Mouse (Mus musculus): ENCODE measurements around the gene Naaladl2.

Naaladl2 gene

DNA sequence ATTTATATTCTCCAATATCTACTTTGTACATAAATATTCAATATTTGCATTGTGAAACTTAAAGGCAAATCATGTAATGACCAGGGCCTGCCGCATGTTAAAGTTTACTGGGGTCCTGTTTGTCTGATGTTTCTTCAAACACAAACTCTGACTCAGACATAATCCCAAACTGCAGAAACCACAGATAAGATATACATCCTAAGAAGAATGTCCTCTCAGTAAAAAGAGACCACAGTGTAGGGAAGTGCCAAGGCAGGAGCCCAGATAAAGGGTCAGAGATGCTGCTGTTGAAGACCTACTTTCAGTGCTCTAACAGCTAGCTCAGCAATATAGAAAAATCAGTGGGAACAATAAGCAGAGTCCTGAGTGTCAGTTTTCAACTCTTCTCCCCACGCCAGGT, 201.9 kb downstream of the Naaladl2 start:
- no peak for DNase-seq (ENCODE audit: low read depth, low spot score)

DNA sequence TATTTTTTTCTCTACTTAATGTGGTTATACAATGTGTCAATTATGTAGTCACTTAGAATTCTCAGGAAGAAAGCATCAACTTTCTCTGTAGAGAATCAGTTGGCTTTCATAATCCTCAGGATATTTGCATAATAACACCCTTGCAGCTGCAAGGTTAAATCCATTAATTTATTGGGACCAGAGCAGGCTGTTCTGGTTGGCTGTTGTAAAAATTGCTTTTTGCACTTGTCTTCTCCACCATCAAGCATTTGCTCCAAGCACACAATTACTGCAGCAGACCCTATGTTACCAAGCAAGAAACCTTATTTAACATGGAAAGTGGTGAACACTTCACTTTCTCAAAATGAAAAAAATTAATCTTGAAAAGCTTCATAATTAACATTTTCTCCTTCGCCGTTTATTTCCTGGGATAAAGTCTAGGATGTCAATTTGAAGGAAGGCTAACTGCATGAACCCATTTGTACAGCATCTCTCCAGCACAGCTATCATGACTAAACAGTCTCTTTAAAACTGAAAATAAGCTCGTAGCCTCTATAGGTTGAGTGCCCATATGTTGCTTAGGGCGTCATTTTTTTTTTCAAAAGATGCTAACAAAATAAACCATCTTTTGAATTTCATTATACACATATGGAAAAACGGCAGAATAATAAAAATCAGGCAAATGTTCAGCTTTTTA, 205.4 kb downstream of the Naaladl2 start:
- DNase-seq (ENCODE audit: low read depth, low spot score) = no peak

DNA sequence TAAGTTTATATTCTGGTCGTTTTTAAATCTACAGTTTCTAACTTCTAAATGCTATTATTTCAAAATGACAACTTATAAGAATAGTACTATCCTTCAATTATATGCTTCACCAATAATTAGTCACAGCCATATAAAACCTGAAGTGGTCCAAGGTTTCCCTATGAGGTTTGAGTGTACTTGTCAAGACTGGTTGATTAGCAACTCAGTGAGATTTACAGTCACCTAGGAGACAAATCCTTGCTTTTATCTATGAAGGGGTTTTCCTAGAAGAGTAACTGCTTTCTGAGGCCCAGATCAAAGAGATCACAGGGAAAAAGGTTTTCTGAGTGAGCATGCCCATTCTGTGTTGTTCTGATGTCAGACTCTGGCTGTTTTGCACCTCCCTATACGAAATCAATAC, 222.2 kb downstream of the Naaladl2 start:
- DNase-seq (ENCODE audit: low read depth, low spot score) = no peak

DNA sequence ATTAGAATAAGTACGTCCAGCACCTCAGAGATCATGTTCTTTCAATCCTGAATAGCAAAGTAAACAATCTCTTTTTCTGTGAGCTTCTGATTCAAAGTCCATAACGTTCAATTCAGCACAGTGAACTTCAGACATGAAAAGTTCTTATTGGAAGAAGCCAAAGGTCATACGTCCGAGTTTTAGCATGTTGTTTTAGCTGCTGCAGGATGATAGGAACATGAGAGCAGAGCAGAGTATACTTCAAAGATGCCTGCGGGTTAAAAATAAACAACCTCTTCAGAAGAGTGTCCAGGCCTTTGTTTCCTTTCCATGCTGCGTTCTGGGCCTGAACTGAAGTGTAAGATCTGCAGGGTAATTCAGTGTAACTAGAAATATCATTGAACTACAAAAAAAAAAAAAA, 222.7 kb downstream of the Naaladl2 start:
- DNase-seq (ENCODE audit: low read depth, low spot score) = no peak

DNA sequence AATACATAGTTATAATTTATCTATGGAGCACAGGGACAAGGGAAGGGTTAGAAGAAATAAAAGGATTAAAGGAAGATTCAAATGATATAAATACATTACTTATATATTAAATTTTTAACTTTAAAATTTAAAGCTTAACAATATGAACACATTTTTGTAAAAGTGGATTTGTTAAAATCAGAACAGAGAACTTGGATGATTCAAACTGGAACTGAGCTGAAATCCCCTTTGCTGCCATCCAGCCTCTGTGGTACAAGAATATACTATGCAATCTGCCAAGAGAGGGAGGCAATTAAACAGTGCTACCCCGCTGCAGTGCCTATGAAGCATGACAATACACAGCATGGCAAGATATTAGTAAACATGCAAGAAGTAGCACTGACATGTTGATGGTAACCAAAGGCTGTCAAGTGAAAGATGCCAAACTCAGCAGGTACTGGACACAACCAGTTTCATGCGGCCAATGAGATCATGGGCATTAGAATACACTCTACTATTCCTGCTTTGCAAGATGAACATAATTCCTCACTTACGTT, 238.6 kb downstream of the Naaladl2 start:
- DNase-seq (ENCODE audit: low read depth, low spot score) = no peak

DNA sequence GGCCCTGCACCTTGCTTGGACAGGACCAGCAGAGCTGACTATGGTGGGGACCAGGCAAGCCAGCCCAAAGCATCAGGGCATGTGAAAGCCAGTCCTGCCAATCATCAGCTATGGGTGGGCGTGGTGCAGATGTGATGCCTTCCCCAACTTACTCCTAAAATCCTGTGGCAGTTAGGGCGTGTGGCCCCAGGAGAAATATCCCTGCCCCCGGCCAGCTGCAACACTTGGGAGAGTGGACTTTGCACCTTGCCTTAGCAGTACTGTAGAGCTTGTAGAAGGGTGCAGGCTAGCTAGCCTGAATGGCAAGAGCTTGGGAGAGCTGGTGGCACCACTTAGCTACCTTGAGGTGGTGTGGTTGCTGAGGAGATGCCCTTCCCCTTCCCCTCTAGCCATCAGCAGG, 255.3 kb downstream of the Naaladl2 start:
- no peak for DNase-seq (ENCODE audit: low read depth, low spot score)

DNA sequence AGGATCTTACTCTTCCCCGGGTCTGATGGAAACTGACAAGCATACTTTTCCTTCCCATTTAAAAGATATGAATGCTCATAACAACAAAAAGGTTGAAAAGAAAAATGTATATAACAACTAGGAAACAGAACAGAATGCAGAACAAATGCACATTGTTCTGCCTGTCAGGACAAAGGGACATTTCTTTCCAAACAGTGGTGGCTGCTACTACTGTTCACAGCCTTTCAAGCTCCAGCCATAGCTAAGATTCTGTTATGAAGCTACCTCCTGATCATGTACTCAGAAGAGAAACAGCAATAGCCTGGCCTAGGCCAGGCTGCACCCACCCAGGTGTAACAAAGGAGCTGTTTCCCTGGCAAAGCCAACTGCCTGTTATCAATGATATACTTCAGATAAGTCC, 271.8 kb downstream of the Naaladl2 start:
- DNase-seq (ENCODE audit: low read depth, low spot score) = no peak

DNA sequence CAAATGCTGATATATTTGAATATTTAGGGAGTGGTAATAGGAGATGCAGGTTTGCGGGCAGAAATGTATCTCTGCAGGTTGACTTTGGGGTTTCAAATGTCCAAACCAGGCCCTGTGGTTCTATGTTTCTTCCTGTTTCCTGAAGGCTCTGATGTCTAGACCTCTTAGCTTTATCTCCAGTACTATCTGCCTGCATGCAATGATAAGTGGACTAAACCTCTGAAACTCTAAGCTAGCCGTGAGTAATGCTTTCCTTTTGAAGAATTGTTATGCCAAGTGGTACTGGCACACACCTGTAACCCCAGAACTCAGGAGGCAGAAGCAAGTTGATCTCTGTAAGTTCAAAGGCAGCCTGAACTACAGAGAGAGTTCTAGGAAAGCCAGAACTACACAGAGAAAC, 291.1 kb downstream of the Naaladl2 start:
- no peak for DNase-seq (ENCODE audit: low read depth, low spot score)

DNA sequence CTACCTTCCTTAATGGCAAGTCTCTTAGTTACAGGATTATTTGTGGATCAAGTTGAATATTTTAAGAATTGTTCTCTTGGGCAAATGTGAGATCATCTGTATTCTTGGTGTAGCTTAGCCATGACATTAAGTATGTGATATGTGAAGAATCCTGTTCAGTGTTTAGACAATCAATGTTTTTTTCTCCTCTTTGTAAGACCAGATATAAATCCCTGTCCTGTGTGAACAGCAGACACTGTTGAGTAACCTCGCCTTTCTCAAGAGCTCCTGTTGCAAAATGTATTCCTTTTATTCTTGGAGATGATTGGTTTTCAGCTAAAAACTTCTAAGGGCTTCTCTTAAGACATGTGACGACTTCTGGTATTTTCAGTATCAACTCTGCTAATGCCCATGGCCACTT, 347.3 kb downstream of the Naaladl2 start:
- DNase-seq (ENCODE audit: low read depth, low spot score) = no peak

DNA sequence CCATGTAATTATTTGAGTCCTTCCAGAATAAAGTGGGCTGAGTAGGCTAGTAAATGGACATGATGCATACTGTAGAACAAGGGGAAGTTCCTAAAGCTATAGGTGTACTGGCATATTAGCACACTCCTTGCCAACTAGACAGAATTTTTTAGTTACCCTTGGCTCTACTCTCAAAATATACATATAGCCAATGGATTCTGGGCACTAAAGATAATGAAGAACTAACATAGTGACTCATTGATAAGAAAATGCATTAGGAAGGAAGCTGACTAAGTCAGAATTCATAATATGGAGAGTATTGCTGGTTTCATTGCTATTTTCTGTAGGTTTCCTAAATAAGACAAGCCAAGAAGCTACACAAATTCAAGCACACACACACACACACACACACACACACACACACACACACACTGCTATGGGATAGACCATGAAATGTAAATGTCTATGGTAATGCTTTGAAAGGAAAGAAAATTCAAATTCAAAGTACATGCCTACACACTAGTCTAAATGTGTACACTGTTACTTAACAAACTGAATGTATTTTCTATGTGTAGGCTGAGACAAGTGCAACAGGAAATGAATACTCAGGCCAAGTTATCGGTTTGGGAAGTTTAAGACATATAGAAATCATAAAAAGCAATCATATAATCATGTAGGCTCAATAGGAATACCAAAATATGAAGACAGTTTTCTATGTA, 356.5 kb downstream of the Naaladl2 start:
- no peak for DNase-seq (ENCODE audit: low read depth, low spot score)

DNA sequence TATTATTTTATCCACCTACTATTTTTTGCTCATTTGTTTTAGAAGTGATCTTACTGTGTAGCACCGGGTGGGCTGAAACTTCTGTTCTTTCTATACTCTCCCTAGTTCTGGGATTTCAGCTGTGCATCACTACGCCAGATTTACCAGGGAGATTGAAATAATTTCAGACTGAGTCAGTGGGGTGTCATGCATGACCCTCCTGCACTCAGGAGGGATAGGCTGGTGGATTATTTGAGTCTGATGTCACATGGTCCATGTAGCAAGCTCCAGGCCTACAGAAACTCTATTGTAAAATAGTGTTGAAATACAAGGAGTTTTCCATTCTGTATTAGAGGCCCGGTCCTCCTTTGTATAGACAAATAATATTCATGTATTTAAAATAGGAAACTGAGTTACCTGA, 360.0 kb downstream of the Naaladl2 start:
- DNase-seq (ENCODE audit: low read depth, low spot score) = no peak

DNA sequence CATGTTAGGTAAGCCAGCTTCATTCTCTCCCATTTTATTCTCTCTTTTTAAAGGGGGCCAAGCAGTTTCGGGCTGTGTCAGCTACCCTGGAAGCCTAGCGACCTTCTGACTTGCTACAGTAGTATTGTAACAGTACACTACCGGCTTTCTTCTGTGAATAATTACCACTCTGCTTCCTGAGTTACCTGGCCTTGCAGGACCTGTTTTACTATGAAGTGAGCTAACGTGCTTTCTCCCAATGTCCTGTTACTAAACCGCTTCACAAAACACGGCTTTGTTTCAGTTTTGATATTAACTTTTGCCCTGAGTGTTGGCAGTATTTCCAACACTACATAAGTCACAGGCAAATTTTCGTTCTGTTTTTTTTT, 360.6 kb downstream of the Naaladl2 start:
- no peak for DNase-seq (ENCODE audit: low read depth, low spot score)

DNA sequence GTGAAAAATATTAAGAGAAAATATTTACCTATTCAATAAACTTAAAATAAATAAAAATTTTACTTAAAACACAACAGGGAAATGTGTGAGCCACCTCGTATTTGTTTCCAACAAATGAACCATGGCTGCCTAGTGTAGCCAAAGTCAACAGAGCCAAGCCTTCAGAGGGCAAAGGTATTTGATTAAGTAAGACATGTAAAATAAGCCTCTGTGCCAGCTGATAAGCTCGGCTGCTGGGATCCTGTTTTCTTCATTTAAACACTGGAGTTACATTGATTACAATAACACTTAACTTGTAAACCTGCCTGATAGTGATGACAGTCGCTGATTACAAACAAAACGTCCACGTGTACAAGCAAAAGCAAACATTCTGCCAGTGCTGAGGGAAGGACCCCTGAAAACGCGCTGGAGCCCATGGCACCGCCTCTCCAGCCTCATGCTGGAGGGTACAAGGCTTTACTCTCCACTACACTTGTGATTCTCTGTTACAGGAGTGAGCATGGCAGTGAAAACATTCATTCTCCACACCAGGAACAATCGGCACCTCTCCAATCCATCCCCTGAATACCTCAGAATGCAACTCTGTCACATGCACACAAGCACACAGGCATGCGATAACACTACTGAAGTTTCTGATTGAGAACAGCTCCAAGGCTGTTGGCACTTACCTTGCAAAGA, 361.1 kb downstream of the Naaladl2 start:
- DNase-seq (ENCODE audit: low read depth, low spot score) = peak; percentile 1

DNA sequence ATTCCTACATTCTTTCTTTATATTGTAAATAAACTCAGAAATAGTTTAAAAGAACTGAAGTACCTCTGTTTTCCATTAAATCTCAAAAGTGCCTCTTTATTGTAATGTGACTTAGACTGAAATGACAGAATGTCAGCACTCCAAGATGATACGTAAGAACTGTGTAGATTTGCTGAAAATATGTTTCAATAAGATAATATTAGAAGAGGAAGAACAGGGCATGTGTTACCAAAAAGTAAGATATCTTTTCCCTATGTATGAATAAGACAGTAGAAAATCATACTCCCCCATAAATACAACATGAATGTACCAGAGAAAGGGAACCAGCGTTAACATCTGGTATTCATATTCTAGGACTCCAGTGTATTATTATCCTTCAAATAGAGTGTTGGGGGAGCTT, 362.4 kb downstream of the Naaladl2 start:
- no peak for DNase-seq (ENCODE audit: low read depth, low spot score)

DNA sequence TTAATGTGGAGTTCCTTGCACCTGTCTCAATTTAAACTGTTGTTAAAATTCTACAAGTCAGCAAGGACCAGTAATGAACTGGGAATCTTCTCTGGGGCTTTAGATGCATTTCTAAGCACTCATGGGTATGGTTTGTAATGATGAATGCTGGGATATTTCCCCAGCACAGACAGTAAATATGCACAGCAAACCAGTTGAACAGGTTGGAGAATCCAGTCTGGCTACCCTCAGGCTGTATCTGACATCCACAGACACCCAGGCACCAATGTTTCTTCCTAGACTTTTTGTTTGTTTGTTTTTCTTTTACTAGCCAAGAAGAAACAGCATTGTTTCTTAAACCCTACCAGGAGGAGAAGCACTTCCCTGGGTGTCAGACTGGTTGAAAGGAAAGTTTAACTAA, 365.6 kb downstream of the Naaladl2 start:
- DNase-seq (ENCODE audit: low read depth, low spot score) = no peak

DNA sequence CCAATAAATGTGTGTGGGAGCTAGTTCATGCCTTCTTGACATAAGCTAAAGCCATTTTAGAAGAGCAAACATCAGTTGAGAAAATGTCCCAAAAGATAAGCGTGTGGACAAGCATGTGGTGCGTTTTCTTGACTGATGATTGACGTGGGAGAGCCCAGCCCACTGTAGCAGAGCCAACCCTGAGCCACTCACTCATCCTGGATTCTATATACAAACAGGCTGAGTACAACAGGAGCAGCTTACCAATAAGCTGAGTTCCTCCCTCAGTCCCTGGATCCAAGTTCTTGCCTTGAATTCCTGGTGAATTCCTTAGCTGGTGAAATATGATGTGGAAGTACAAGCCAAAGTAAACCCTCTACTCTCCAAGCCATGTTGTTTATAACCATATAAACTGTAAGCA, 395.0 kb downstream of the Naaladl2 start:
- no peak for DNase-seq (ENCODE audit: low read depth, low spot score)

DNA sequence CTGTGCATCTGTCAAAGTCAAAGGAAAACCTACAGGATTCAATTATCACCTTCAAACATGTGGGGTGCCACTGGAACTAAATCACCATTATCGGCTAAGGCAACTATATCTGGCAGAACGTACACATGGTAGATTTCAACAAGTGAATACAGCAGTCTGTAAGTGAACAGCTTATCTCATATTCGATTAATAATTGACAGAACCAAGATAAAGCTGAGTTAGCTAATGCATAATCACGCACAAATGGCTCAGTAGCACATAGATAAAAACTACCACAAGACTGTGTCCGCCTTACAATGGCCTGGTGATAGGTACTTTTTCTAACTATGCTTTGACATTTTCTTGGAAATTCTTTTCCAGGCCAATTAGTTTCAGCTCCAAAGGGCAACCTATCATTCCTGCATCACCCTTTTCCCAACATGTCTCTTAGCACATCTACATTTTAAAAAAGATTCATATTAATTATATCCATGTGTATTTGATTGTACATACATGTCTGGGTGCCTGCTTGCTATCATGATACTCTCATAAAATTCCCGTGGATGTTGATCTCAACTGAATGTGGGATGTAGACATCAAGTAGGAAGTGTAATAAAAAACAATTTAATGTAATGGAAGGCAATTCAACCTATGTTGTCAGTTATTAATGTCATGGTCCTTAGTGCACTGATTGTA, 396.7 kb downstream of the Naaladl2 start:
- no peak for DNase-seq (ENCODE audit: low read depth, low spot score)

DNA sequence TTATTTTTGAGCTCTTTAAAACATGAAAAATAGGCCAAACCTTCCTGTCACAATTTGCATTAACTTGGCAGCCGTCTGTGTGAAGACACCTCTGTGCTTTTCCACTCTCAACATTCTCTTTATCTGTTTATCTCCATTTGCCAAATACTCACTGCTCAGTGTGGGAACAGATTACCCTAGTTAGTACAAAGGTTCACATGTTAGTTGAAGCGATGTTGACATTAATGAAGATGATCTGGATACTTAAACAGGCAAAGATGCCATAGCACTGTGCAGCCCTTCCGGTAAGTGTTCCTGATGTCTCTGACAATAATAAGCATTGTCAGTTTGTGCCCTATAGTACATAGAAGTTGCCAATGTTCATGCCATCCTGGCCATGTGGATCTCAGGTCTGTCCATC, 400.1 kb downstream of the Naaladl2 start:
- DNase-seq (ENCODE audit: low read depth, low spot score) = no peak

DNA sequence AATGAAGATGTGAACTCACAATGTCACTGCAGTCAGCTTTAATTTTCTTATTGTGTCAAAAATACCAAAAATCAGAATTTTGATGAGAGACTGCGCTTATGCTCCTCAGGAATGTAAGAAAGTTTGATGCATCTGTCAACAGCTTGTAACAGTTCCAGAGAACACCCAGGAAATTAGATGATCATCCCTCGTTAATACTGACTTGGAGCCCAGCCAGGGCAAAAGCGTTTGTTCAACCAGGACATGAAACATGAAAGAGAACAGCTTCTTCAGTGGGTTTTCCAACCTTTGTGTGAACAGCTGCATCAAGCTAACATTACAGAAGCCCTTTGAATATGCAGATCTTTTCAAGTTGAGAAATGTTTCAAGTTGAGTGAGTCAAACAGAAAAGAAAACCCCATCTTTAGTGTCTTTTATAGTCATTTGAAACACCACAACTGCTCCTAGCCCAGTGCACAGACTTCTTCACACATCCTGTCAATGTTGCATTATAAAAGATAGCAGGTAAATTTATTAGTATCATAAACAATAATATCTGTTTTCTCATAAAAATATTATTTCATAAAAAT, 424.8 kb downstream of the Naaladl2 start:
- peak; percentile 7 for DNase-seq (ENCODE audit: low read depth, low spot score)

DNA sequence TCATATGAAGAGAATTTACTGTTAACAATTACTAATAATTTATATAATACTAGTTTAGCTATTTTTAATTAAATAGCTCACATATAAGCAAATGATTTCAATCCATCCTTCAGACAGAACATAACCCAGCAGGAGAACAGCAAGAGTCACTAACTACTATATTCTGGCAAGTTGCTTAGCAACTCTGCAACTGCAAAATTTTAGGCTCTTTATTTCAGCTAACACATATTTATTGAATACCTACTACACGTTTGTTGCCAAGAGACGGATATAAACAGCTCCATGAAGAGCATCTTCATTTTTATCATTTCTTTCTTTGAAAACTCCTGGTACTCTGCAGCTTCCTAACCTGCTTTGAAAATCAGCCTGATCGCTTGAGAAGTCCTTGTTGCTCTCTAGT, 429.3 kb downstream of the Naaladl2 start:
- no peak for DNase-seq (ENCODE audit: low read depth, low spot score)

DNA sequence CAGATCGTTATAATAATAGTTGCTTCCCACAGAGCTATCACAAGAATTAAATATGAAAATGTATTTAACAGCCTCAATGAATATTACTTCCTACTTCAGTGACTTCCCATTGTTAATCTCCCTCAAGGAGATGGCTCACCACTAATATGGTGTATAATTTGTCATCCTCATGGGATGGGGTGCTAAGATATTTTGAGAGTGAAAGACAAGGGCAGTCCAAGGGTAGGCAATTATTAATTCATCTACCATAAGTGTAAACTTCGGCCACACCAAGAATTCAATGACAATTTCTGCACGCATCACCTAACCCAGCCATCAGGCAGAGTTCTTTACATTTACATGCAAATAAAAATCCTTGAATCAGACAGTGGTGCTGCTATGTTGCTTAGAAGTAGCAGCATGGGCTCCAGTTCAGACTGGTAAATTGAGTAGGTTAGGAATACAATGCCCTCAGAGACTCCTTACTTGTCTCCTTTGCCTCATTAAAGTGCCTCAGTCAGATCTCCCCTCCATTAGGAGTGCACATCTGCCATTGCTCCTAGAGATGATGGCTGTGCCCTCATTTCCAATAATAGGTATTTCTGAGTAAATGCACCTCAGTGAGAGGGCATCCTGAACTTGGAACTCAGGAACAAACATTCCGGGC, 438.2 kb downstream of the Naaladl2 start:
- peak; percentile 14 for DNase-seq (ENCODE audit: low read depth, low spot score)
